Mouse (Mus musculus) MEL (cell line): ENCODE results near the gene Strbp. TPM values are rescaled to one million over a fixed set of nuclear protein-coding genes. Genes with fewer than 3 reads are reported as not detected.

Source experiments
- DNase-seq: peaks from one replicate; pipeline ENCODE4 v3.0.0; 2011; ENCODE audit warnings: low read depth, low spot score
- H3K27ac ChIP-seq: 2 replicates; pipeline ENCODE4 v1.5.1; 2012; ENCODE audit warnings: low read depth, mild to moderate bottlenecking, control low read depth, low read length, moderate library complexity; ENCODE audit not compliant: control insufficient read depth
- H3K27me3 ChIP-seq, 2 experiments: fragments of 150-350 bp in 1 of 2; sonication (generic) in 1 of 2; 2 replicates each; pipeline ENCODE4 v1.6.1; 2012; ENCODE audit warnings: low read length in 2 of 2, mild to moderate bottlenecking in 2 of 2, improper control_type of control experiment in 1 of 2, moderate library complexity in 1 of 2; ENCODE audit not compliant: insufficient read depth in 2 of 2, control insufficient read depth in 1 of 2
- H3K36me3 ChIP-seq, 2 experiments: 2 replicates each; pipeline ENCODE4 v1.6.1; 2012 to 2014; ENCODE audit warnings: low read length in 2 of 2, improper control_type of control experiment in 1 of 2, inconsistent platforms in 1 of 2, mild to moderate bottlenecking in 1 of 2; ENCODE audit not compliant: insufficient read depth in 2 of 2, control insufficient read depth in 1 of 2
- H3K4me1 ChIP-seq, 2 experiments: fragments of 150-350 bp in 1 of 2; sonication (generic) in 1 of 2; 2 replicates each; pipeline ENCODE4 v1.6.1; 2012; ENCODE audit warnings: low read length in 2 of 2, improper control_type of control experiment in 1 of 2, mild to moderate bottlenecking in 1 of 2; ENCODE audit not compliant: insufficient read depth in 2 of 2, control insufficient read depth in 1 of 2
- H3K4me3 ChIP-seq, 2 experiments: fragments of 150-350 bp in 1 of 2; sonication (generic) in 1 of 2; 2 replicates each; pipeline ENCODE4 v1.5.1; 2012; ENCODE audit warnings: low read depth in 2 of 2, low read length in 2 of 2, mild to moderate bottlenecking in 2 of 2, moderate library complexity in 2 of 2, control low read depth in 1 of 2, improper control_type of control experiment in 1 of 2; ENCODE audit not compliant: control insufficient read depth in 1 of 2, insufficient read depth in 1 of 2
- H3K79me2 ChIP-seq: 2 replicates; pipeline ENCODE4 v1.6.1; 2012; ENCODE audit warnings: mild to moderate bottlenecking, low read length, moderate library complexity; ENCODE audit not compliant: control insufficient read depth, poor library complexity, insufficient read depth
- H3K9ac ChIP-seq: 2 replicates; pipeline ENCODE4 v1.6.1; 2012; ENCODE audit warnings: low read depth, mild to moderate bottlenecking, control low read depth, low read length, moderate library complexity; ENCODE audit not compliant: control insufficient read depth, poor library complexity, severe bottlenecking
- H3K9me3 ChIP-seq: fragments of 150-350 bp; sonication (generic); replicated peaks from 2 replicates; pipeline ENCODE4 v1.6.1; 2012; ENCODE audit warnings: mild to moderate bottlenecking, low read length, improper control_type of control experiment, moderate library complexity; ENCODE audit not compliant: insufficient read depth
- CHD1 ChIP-seq: IDR thresholded peaks from 2 replicates; pipeline ENCODE4 v1.6.1; 2012; ENCODE audit warnings: low read depth, mild to moderate bottlenecking, inconsistent platforms, low read length, improper control_type of control experiment
- CHD2 ChIP-seq: IDR thresholded peaks from 2 replicates; pipeline ENCODE4 v1.6.1; 2011; ENCODE audit warnings: low read length, improper control_type of control experiment
- CTCF ChIP-seq, 3 experiments: IDR thresholded peaks in 2 of 3; conservative IDR thresholded peaks in 1 of 3; 2 replicates each; pipeline ENCODE4 v1.5.1; 2011 to 2012; ENCODE audit warnings: low read length in 3 of 3, low read depth in 2 of 3, mild to moderate bottlenecking in 2 of 3, improper control_type of control experiment in 1 of 3, inconsistent platforms in 1 of 3, mixed read lengths in 1 of 3, moderate library complexity in 1 of 3; ENCODE audit not compliant: control insufficient read depth in 1 of 3, insufficient read depth in 1 of 3, poor library complexity in 1 of 3, severe bottlenecking in 1 of 3
- ETS1 ChIP-seq: IDR thresholded peaks from 2 replicates; pipeline ENCODE4 v1.6.1; 2012; ENCODE audit warnings: low read depth, mild to moderate bottlenecking, inconsistent platforms, low read length, improper control_type of control experiment, moderate library complexity
- HCFC1 ChIP-seq: IDR thresholded peaks from 2 replicates; pipeline ENCODE4 v1.6.1; 2012; ENCODE audit warnings: low read depth, mild to moderate bottlenecking, inconsistent platforms, low read length, improper control_type of control experiment, moderate library complexity
- JUND ChIP-seq: IDR thresholded peaks from 2 replicates; pipeline ENCODE4 v1.6.1; 2011; ENCODE audit warnings: low read depth, mild to moderate bottlenecking, improper control_type of control experiment, low read length
- KAT2A ChIP-seq: conservative IDR thresholded peaks from 2 replicates; pipeline ENCODE4 v1.6.1; 2012; ENCODE audit warnings: low read depth, low read length, improper control_type of control experiment, inconsistent platforms
- MAFK ChIP-seq: IDR thresholded peaks from 2 replicates; pipeline ENCODE4 v1.6.1; 2011; ENCODE audit warnings: low read depth, mild to moderate bottlenecking, low read length, improper control_type of control experiment, borderline replicate concordance
- MAZ ChIP-seq: IDR thresholded peaks from 2 replicates; pipeline ENCODE4 v1.6.1; 2012; ENCODE audit warnings: low read depth, mild to moderate bottlenecking, inconsistent platforms, low read length, improper control_type of control experiment
- MEF2A ChIP-seq: IDR thresholded peaks from 2 replicates; pipeline ENCODE4 v1.6.1; 2014; ENCODE audit warnings: low read depth, mild to moderate bottlenecking, inconsistent platforms, low read length, improper control_type of control experiment; ENCODE audit not compliant: poor library complexity, insufficient replicate concordance, severe bottlenecking; ENCODE audit errors: extremely low read depth
- MYC ChIP-seq: IDR thresholded peaks from 2 replicates; pipeline ENCODE4 v1.6.1; 2011; ENCODE audit warnings: low read depth, mild to moderate bottlenecking, low read length, improper control_type of control experiment, moderate library complexity
- NRF1 ChIP-seq: IDR thresholded peaks from 2 replicates; pipeline ENCODE4 v1.6.1; 2014; ENCODE audit warnings: low read depth, mild to moderate bottlenecking, inconsistent platforms, low read length, improper control_type of control experiment, moderate library complexity; ENCODE audit not compliant: poor library complexity, insufficient read depth, severe bottlenecking
- SIN3A ChIP-seq: IDR thresholded peaks from 2 replicates; pipeline ENCODE4 v1.6.1; 2012; ENCODE audit warnings: low read length, improper control_type of control experiment, inconsistent platforms
- TCF12 ChIP-seq: IDR thresholded peaks from 2 replicates; pipeline ENCODE4 v1.6.1; 2014; ENCODE audit warnings: low read depth, mild to moderate bottlenecking, inconsistent platforms, low read length, improper control_type of control experiment, moderate library complexity
- USF1 ChIP-seq: IDR thresholded peaks from 2 replicates; pipeline ENCODE4 v1.6.1; 2014; ENCODE audit warnings: low read depth, mild to moderate bottlenecking, inconsistent platforms, low read length, improper control_type of control experiment, moderate library complexity
- polyA plus RNA-seq, 2 experiments: library from polyadenylated mRNA; stranded (reverse) in 1 of 2; unstranded in 1 of 2; fragments of >175 nt in 1 of 2; fragments of >200 nt in 1 of 2; gene quantifications; 2 replicates each; pipeline versions ENCODE4 v1.2.1 to v1.2.4; 2012; ENCODE audit warnings: low replicate concordance in 2 of 2, low read depth in 1 of 2; ENCODE audit not compliant: insufficient read length in 2 of 2, insufficient read depth in 1 of 2, missing spikeins in 1 of 2
- total RNA-seq: library from RNA; depleted of rRNA; stranded (reverse); fragments of 300-350 nt; gene quantifications from 2 replicates; pipeline ENCODE4 v1.2.3, GENCODE M21; 2012

Strbp gene
- total and polyA plus RNA-seq, 3 experiments: 30.6 to 123 (median 59.8) TPM

GRCm38 (mm10) chr2:37518561-37519285 lies 184.9 kb downstream of the Strbp start:
- H3K36me3 ChIP-seq: peaks cover 0 to under 1% of the 10 kb centered on the region in 2 experiments; a peak in 1 of 4 replicates
- no peak overlapping the region for H3K27ac ChIP-seq
- DNase-seq: no peak
- no peak for TF ChIP-seq MAFK
- TF ChIP-seq NRF1: no peak
- TF ChIP-seq MEF2A: no peak
- TF ChIP-seq JUND: no peak
- no peak for TF ChIP-seq HCFC1
- no peak for TF ChIP-seq CHD1
- TF ChIP-seq SIN3A: no peak
- no peak for TF ChIP-seq CHD2
- TF ChIP-seq USF1: no peak
- no peaks in the 10 kb centered on the region for H3K9me3 ChIP-seq
- H3K27me3 ChIP-seq: no peaks in the 10 kb centered on the region
- H3K9ac ChIP-seq: no peak overlapping the region
- no peaks in the 10 kb centered on the region for H3K79me2 ChIP-seq
- H3K4me1 ChIP-seq: no peaks in the 10 kb centered on the region; a peak in 2 of 4 replicates
- no peak overlapping the region for H3K4me3 ChIP-seq

- no peak overlapping the region for H3K4me3 ChIP-seq
- no peak overlapping the region for H3K27ac ChIP-seq
- no peak for TF ChIP-seq MAZ
- no peak for TF ChIP-seq ETS1
- no peak for TF ChIP-seq TCF12
- no peak for TF ChIP-seq KAT2A
- TF ChIP-seq HCFC1: no peak
- no peak for TF ChIP-seq CTCF (IDR thresholded peaks at IDR 0.05 in 2 of 3, conservative IDR thresholded peaks at IDR 0.05 in 1 of 3; ENCODE audit: control insufficient read depth in 1 of 3, insufficient read depth in 1 of 3, low read depth in 2 of 3, low read length in 3 of 3, poor library complexity in 1 of 3, severe bottlenecking in 1 of 3)
- TF ChIP-seq MYC: no peak
- TF ChIP-seq, all 39 proteins: peak for 0
- Histone ChIP-seq H3K79me2 (no peaks in the 10 kb centered on the region), H3K9me3 (no peaks in the 10 kb centered on the region), H3K27me3 (no peaks in the 10 kb centered on the region), H3K9ac (no peak overlapping the region), H3K4me1 (no peaks in the 10 kb centered on the region; a peak in 2 of 4 replicates), H3K36me3 (peaks cover 0 to 3% of the 10 kb centered on the region in 2 experiments; a peak in 3 of 4 replicates)
- DNase-seq: no peak
These were observed 186.7 kb downstream of the Strbp start for GRCm38 (mm10) chr2:37516922-37517462.
